In the genomic region with DNA sequence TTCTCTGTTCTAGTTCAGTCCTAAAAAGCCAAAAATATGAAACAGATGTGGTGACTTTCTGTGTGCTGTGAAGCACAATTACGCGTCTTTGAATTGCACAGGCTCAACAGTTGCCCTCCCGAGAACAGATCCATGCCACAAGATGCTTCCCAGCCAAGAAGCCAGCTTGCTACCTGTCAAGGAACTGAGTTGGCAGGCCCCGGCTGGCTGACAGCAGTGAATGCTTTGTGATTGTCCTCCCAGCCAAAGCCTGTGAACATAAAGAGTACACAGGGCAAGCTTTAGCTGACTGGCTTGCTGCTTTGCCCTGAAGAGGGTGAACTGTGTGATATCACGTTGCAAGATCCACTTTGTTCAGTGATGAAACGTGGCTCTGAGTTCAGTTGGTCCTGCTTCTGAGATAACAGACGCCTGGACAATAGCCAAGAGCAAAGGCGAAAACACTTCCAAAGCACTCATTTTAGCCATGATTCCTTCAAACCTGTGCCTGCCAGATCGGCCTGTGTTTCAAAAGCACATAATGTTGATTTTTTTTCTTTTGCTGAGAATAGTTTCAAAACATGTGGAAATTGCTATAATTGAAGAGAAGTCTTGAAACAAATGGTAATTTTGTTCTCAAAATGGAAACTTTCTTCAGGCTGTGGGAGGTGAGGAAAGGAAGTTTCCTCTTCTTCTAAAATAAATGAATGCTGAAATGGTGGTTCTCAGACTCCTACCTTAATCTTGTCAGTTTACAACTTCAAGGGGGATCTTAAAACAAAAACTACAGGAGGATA, we compare ENCODE assay signal across 9 mouse cellular contexts.
DNase-seq lines count a peak whose midpoint lies in the region; ATAC-seq and TF ChIP-seq lines count a peak whose summit lies in the region.
"Had no signal": no experiment of that assay in that cellular context is flagged by ENCODE, and none has a peak within 500 bp of the region (broad histone marks: within the 10 kb centered on the region; RNA-seq: fewer than 3 reads in every experiment).

No protein-coding gene starts in this region.

- H3K4me2 ChIP-seq in heart, embryonic 12.5 days, result 0 out of 2 replicates have a peak overlapping the region, but pooled peaks have one; percentile 8
- no peak overlapping the region for H3K4me2 ChIP-seq in midbrain, postnatal 0 days (ENCODE audit: low read depth, low read length, poor library complexity, severe bottlenecking)

- peaks cover 5% of the 10 kb centered on the region for H3K4me1 ChIP-seq in heart, embryonic 12.5 days (replicated peaks)
- H3K4me1 ChIP-seq in embryonic facial prominence, embryonic 10.5 days, result peaks cover 18% of the 10 kb centered on the region
- no peaks in the 10 kb centered on the region for H3K4me1 ChIP-seq in midbrain, postnatal 0 days (ENCODE audit: insufficient read depth, low read length)

- H3K9ac ChIP-seq in heart, embryonic 12.5 days, result no peak overlapping the region
- no peak overlapping the region for H3K9ac ChIP-seq in midbrain, postnatal 0 days (replicated peaks; ENCODE audit: low read length, poor library complexity, severe bottlenecking)

- H3K27me3 ChIP-seq in heart, embryonic 12.5 days (replicated peaks), result no peaks in the 10 kb centered on the region
- H3K27me3 ChIP-seq in embryonic facial prominence, embryonic 10.5 days (replicated peaks; ENCODE audit: low read depth, poor library complexity, severe bottlenecking), result no peaks in the 10 kb centered on the region
- no peaks in the 10 kb centered on the region for H3K27me3 ChIP-seq in midbrain, postnatal 0 days (ENCODE audit: insufficient read depth, low read length)

- no peaks in the 10 kb centered on the region for H3K9me3 ChIP-seq in heart, embryonic 12.5 days (replicated peaks)
- no peaks in the 10 kb centered on the region for H3K9me3 ChIP-seq in embryonic facial prominence, embryonic 10.5 days
- no peaks in the 10 kb centered on the region for H3K9me3 ChIP-seq in midbrain, postnatal 0 days (ENCODE audit: low read length)

- no peak for DNase-seq in heart, postnatal 25 days (ENCODE audit: low spot score)
- peak; percentile 51 for DNase-seq in embryonic facial prominence, embryonic 10.5 days (ENCODE audit: low spot score)
- peak; percentile 23 for DNase-seq in left cerebral cortex, adult 11 months (ENCODE audit: low spot score)
- DNase-seq in midbrain, postnatal 0 days (ENCODE audit: low spot score), result peak; percentile 55
- no peak for DNase-seq in spleen, postnatal 10 days (ENCODE audit: low spot score in 2 of 2)
- DNase-seq in kidney, adult 11 months, result no peak
- DNase-seq: heart, postnatal 14 days had no signal

- H3K36me3 ChIP-seq in heart, embryonic 12.5 days, result no peaks in the 10 kb centered on the region
- no peaks in the 10 kb centered on the region for H3K36me3 ChIP-seq in embryonic facial prominence, embryonic 10.5 days (replicated peaks)
- H3K36me3 ChIP-seq in midbrain, postnatal 0 days (ENCODE audit: insufficient read depth, low read length), result no peaks in the 10 kb centered on the region

- no peak for TF ChIP-seq CTCF in midbrain, postnatal 0 days (IDR thresholded peaks at IDR 0.05)

- WGBS in heart, embryonic 12.5 days, result 28% methylated on average over 9 of the region's 9 CpGs
- WGBS in embryonic facial prominence, embryonic 10.5 days, result 40% methylated on average over 9 of the region's 9 CpGs
- 43% methylated on average over 9 of the region's 9 CpGs for WGBS in midbrain, postnatal 0 days

- H3K27ac ChIP-seq in heart, embryonic 12.5 days (ENCODE audit: poor library complexity, severe bottlenecking), result no peak overlapping the region
- peak overlapping the region; percentile 52 for H3K27ac ChIP-seq in embryonic facial prominence, embryonic 10.5 days (replicated peaks)
- H3K27ac ChIP-seq in midbrain, postnatal 0 days (ENCODE audit: low read depth, low read length), result no peak overlapping the region

- H3K4me3 ChIP-seq in heart, embryonic 12.5 days, result no peak overlapping the region
- no peak overlapping the region for H3K4me3 ChIP-seq in embryonic facial prominence, embryonic 10.5 days
- H3K4me3 ChIP-seq in midbrain, postnatal 0 days (ENCODE audit: low read depth, low read length), result no peak overlapping the region

- ATAC-seq in heart, embryonic 12.5 days (ENCODE audit: insufficient number of reproducible peaks, low FRiP score), result no peak; the same call in 1 of the 2 replicates
- 0 out of 2 replicates have a peak, but pooled peaks have one; percentile 20 for ATAC-seq in midbrain, postnatal 0 days (ENCODE audit: low FRiP score)
- ATAC-seq in CD4-positive, CD25-positive, alpha-beta regulatory T cell, adult 4 months, result no peak

- intact Hi-C loops in heart, postnatal 25 days (cut with DNase I), result no loop called here

Comparison
In these comparisons a context has a peak if more than half of its experiments do, and no peak if none do; other contexts are left out.
1. DNase-seq: peak in embryonic facial prominence, embryonic 10.5 days (single experiment), left cerebral cortex, adult 11 months (single experiment) and midbrain, postnatal 0 days (single experiment); none in heart, postnatal 25 days (single experiment), spleen, postnatal 10 days (0 of 2) and kidney, adult 11 months (single experiment).